Mouse (Mus musculus): ENCODE results near the gene Lpar5.

Gene Lpar5

DNA sequence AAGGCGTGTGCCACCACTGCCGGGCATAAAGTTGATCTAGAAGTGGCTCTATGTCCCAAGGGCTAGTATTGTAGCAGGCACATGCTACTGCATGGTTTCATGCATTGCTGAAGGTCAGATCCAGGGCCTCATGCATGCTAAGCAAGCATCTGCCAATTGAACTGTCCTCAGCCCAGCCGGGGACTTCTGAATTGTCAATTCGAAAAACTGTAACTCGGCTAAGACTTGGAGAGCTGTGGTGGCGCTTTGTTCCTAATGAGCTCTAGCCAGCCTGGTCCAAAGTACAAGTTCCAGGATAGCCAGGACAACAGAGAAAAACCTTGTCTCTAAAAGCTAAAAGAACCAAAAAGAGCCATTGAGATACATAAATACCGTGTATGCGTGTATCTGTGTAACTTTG, 51.7 kb downstream of the Lpar5 start:
- no peak for DNase-seq (ENCODE audit: low spot score in 2 of 2)

DNA sequence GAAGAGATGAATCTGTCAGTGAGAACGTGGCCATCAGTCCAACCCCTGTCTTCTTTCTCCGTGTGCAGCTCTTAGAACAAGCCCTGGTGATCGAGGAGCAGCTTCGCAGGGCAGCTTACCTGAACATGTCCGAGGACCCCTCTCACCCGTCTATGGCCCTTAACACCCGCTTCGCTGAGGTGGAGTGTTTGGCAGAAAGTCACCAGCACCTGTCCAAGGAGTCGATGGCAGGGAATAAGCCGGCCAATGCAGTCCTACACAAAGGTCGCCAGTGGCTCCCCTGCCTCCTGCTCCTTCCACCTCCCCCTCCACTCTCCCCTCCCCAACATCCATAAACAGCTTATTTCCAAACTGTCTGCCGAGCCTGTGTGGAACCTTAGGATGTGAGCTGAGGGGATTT, 61.0 kb downstream of the Lpar5 start:
- no peak for DNase-seq (ENCODE audit: low spot score in 2 of 2)

DNA sequence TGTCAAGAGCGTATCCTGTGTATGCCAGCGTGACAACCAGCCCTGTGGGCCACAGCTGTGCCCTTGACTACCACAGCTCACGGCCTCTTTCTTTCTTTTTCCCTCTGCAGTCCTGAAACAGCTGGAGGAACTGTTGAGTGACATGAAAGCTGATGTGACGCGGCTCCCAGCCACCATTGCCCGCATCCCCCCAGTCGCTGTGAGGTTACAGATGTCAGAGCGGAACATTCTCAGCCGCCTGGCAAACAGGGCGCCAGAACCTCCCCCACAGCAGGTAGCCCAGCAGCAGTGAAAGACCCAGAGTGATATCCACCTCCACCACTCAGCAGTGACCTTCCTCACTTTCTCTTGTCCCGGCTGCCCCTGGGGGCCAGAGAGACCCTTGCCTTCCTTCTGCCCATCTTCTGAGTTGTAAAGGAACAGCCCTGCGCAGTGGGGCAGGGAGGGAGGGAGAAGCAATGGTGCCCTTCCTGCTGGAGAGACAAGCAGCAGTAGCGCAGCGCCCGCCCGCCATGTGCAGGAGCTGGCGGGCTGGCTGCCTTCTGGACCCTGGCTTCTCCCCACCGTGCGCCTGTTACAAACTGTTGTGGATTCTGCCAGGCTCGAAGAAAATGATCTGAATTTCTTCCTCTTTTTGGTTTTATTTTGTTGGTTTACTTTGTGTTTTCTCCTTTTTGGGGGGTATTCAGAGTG, 62.1 kb downstream of the Lpar5 start:
- DNase-seq (ENCODE audit: low spot score in 2 of 2), result no peak

DNA sequence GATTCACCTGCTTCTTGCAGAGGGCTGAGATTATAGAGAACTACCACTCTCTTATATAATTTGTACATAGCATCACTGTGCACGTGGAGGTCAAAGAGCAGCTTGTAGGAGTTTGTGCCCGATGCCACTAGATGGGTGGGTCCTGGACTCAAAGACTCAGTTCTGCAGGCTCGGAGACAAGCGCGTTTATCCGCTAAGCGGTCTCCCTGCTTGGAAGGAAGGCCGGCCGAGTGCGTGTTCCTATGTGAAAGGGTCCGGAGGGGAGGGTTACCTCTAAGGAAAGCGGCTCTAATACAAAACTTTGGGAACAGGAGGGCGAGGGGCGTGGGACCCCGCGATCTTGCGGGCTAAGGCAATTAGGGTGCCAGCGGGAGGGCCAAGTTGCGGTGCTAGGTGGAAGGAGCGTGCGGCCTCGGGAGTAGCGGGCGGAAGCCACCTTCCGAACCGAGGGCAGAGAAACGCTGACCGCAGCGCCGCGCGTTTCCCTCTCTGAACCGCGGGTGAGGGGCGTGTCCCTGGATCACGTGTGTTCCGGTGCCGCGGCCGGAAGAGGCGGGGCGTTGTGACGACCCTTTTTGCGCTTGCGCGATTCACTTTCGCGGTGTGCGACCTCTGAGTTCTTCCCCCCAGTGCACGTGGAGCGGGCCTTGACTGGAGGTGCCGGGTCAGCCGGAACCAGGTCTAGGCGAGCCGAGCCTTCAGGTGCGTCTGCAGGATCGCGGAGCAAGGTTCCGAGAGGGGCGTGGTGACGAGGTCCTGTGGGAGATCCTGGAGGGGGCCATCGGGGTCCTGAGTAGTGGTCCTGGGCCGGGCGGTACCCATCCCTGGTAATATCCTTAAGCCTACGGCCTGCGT, 63.8 kb downstream of the Lpar5 start, which contains the start of gene Nop2:
Gene Nop2, plus strand, starts transcription at position 608 of the 855 bp plus-strand sequence.
- DNase-seq (ENCODE audit: low spot score in 2 of 2), result peak; percentile 85 to 90

Data from natural killer cell, adult 2 months (primary cell).